Mouse (Mus musculus) layer of hippocampus, adult 2 months (tissue): ENCODE measurements at regions not wholly inside any gene's neighbourhood (a gene's known extent, or its start where the extent isn't known, plus 50 kb on each side); places are given as distances from the start of the nearest gene placed in this dataset.

Experiments used
- DNase-seq, 2 experiments: peaks; one replicate each; pipeline ENCODE4 v3.0.0; 2022; ENCODE audit warnings: low spot score in 2 of 2
- H3K27ac ChIP-seq: fragments of 200-600 bp; 2 replicates; pipeline ENCODE4 v1.8.1; 2022
- H3K4me3 ChIP-seq: fragments of 200-600 bp; 2 replicates; pipeline ENCODE4 v1.8.1; 2022; ENCODE audit warnings: mild to moderate bottlenecking
- CTCF ChIP-seq: fragments of 200-600 bp; conservative IDR thresholded peaks from 2 replicates; pipeline ENCODE4 v1.8.1; 2022; ENCODE audit warnings: antibody characterized with exemption, mild to moderate bottlenecking, moderate library complexity

- Histone ChIP-seq H3K4me3 (no peak overlapping the region), H3K27ac (no peak overlapping the region)
- no peak for DNase-seq
- no peak for TF ChIP-seq CTCF
Observed at GRCm38 (mm10) chr7:136809576-136809975, 84.8 kb upstream of the Mgmt start.

- no peak for DNase-seq
- TF ChIP-seq CTCF: no peak
- no peak overlapping the region for H3K27ac ChIP-seq
- H3K4me3 ChIP-seq: no peak overlapping the region
Observed at GRCm38 (mm10) chr7:136813691-136814325, 80.6 kb upstream of the Mgmt start.

- Histone ChIP-seq H3K4me3 (no peak overlapping the region), H3K27ac (no peak overlapping the region)
- DNase-seq: no peak
- TF ChIP-seq CTCF: no peak
Observed at GRCm38 (mm10) chr7:136814751-136815150, 79.7 kb upstream of the Mgmt start.

GRCm38 (mm10) chr7:136820291-136820690 is 74.1 kb upstream of the Mgmt start:
- TF ChIP-seq CTCF: no peak
- no peak for DNase-seq
- Histone ChIP-seq H3K4me3 (no peak overlapping the region), H3K27ac (no peak overlapping the region)

GRCm38 (mm10) chr7:136825647-136826046 is 68.8 kb upstream of the Mgmt start:
- Histone ChIP-seq H3K27ac (no peak overlapping the region), H3K4me3 (no peak overlapping the region)
- DNase-seq: no peak
- no peak for TF ChIP-seq CTCF

GRCm38 (mm10) chr7:136829621-136830313 is 64.6 kb upstream of the Mgmt start:
- H3K4me3 ChIP-seq: no peak overlapping the region
- H3K27ac ChIP-seq: no peak overlapping the region
- TF ChIP-seq CTCF: no peak
- DNase-seq: no peak

- DNase-seq: no peak
- no peak overlapping the region for H3K4me3 ChIP-seq
- TF ChIP-seq CTCF: no peak
- no peak overlapping the region for H3K27ac ChIP-seq
Observed at GRCm38 (mm10) chr7:136832419-136832818, 62.0 kb upstream of the Mgmt start.

GRCm38 (mm10) chr7:136838971-136839370 is 55.4 kb upstream of the Mgmt start:
- no peak overlapping the region for H3K4me3 ChIP-seq
- H3K27ac ChIP-seq: no peak overlapping the region
- TF ChIP-seq CTCF: no peak
- no peak for DNase-seq

- no peak overlapping the region for H3K27ac ChIP-seq
- no peak for DNase-seq
- H3K4me3 ChIP-seq: no peak overlapping the region
- no peak for TF ChIP-seq CTCF
Observed at GRCm38 (mm10) chr7:136840224-136840623, 54.2 kb upstream of the Mgmt start.

GRCm38 (mm10) chr7:136842751-136843150 is 51.7 kb upstream of the Mgmt start:
- no peak for TF ChIP-seq CTCF
- no peak overlapping the region for H3K27ac ChIP-seq
- no peak for DNase-seq
- H3K4me3 ChIP-seq: no peak overlapping the region

GRCm38 (mm10) chr7:136844282-136844681 is 50.1 kb upstream of the Mgmt start:
- TF ChIP-seq CTCF: no peak
- no peak for DNase-seq
- H3K27ac ChIP-seq: no peak overlapping the region
- H3K4me3 ChIP-seq: no peak overlapping the region
